Mouse (Mus musculus) CD4-positive, CD25-positive, alpha-beta regulatory T cell, adult 4 months (primary cell): Measurements from ENCODE around the gene Fthl17f. TPM values are rescaled to one million over a fixed set of nuclear protein-coding genes. Genes with fewer than 3 reads are reported as not detected.
A peak's percentile ranks its signal among the peaks of the same experiment; 100 is the strongest.
"Not testable (repeated sequence)": the region's sequence is repeated elsewhere in the genome, so short reads cannot be mapped to it uniquely, and the experiment has no call there.

Experiments
- ATAC-seq: one replicate; pipeline ENCODE4 v1.8.0; 2017
- polyA plus RNA-seq, 2 experiments: library from polyadenylated mRNA; unstranded; fragments of 100-300 nt; shearing (Covaris generic); gene quantifications; one replicate each; pipeline ENCODE4 v1.2.1; 2017

The Fthl17f gene
- polyA plus RNA-seq: not detected

- ATAC-seq: not testable (repeated sequence)
These were observed at the start of gene Fthl17f for GRCm38 (mm10) chrX:9062715-9063114. Fthl17f (plus strand) TSS chrX:9063015.

GRCm38 (mm10) chrX:9016079-9016478 lies 46.7 kb upstream of the Fthl17f start:
- ATAC-seq: no peak

- ATAC-seq: no peak
These were observed 43.3 kb upstream of the Fthl17f start for GRCm38 (mm10) chrX:9019481-9019880.

GRCm38 (mm10) chrX:9033193-9033592 lies 29.6 kb upstream of the Fthl17f start, which contains the start of gene Fthl17e:
Fthl17e (plus strand) TSS chrX:9033493.
- not testable (repeated sequence) for ATAC-seq

GRCm38 (mm10) chrX:9041611-9042010 lies 21.2 kb upstream of the Fthl17f start:
- not testable (repeated sequence) for ATAC-seq

GRCm38 (mm10) chrX:9060952-9061351 lies 1.9 kb upstream of the Fthl17f start:
- ATAC-seq: peak; percentile 74

GRCm38 (mm10) chrX:9062101-9062500 lies 714 bp upstream of the Fthl17f start:
- ATAC-seq: no peak

GRCm38 (mm10) chrX:9077699-9078098 lies 14.9 kb downstream of the Fthl17f start:
- ATAC-seq: peak; percentile 61

GRCm38 (mm10) chrX:9095066-9095465 lies 32.3 kb downstream of the Fthl17f start:
- ATAC-seq: not testable (repeated sequence)

GRCm38 (mm10) chrX:9104262-9104661 lies 41.4 kb downstream of the Fthl17f start, which contains the start of gene 4930402K13Rik:
4930402K13Rik (plus strand) TSS chrX:9104562.
- ATAC-seq: no peak

GRCm38 (mm10) chrX:9110381-9110780 lies 47.6 kb downstream of the Fthl17f start:
- ATAC-seq: no peak

Other genes starting within 250 kb of the Fthl17f start
- not detected for gene Gm6592, start 219.0 kb upstream of the Fthl17f start, polyA plus RNA-seq
- gene Gm5751, start 188.8 kb upstream of the Fthl17f start, polyA plus RNA-seq: not detected
- gene B630019K06Rik, start 170.6 kb upstream of the Fthl17f start, polyA plus RNA-seq: under 1 TPM; 0.12 to 0.23 TPM
- gene Fthl17b, start 100.0 kb upstream of the Fthl17f start, polyA plus RNA-seq: not detected
- not detected for gene Fthl17c, start 86.5 kb upstream of the Fthl17f start, polyA plus RNA-seq
- gene Fthl17d, start 76.3 kb upstream of the Fthl17f start, polyA plus RNA-seq: not detected
- gene Fthl17e, start 29.5 kb upstream of the Fthl17f start, polyA plus RNA-seq: not detected
- gene 4930402K13Rik, start 41.5 kb downstream of the Fthl17f start, polyA plus RNA-seq: not detected
- gene Lancl3, start 136.9 kb downstream of the Fthl17f start, polyA plus RNA-seq: under 1 TPM; 0.39 to 0.85 TPM
- gene Gm14862, start 193.9 kb downstream of the Fthl17f start, polyA plus RNA-seq: 1 to 10 TPM in 1 of 2 experiments, under 1 TPM in 1; 0.38 to 1.2 TPM
- 1 to 10 TPM in 1 of 2 experiments, under 1 TPM in 1; 0.86 to 1.5 TPM for gene Xk, start 209.7 kb downstream of the Fthl17f start, polyA plus RNA-seq
- under 1 TPM in 1 of 2 experiments, not detected in 1; 0.85 TPM for gene H2al1m, start 220.7 kb downstream of the Fthl17f start, polyA plus RNA-seq